Comparison of ENCODE assay signal across 25 mouse cellular contexts in the genomic region with DNA sequence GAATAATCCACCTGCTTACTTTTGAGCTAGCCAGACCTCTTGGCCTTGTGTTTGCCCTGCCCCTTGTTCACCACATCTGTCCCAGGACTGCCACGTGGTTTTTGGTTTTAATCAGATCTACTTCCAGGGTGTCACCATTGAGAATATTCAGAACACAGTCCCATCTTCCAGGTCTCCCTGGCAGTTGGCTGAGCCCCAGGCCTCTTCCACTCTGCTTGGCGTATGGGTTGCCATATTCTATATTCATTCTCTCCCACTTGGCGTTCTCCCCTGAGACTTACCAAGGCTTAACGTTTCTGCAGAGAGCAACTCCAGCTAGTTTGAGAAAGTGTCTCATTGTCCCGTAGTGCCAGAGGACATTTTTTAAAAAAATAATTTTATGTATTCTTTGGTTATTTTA. TPM values are rescaled to one million over a fixed set of nuclear protein-coding genes. Genes with fewer than 3 reads are reported as not detected.
DNase-seq lines count a peak whose midpoint lies in the region; ATAC-seq and TF ChIP-seq lines count a peak whose summit lies in the region.
"Had no signal": no experiment of that assay in that cellular context is flagged by ENCODE, and none has a peak within 500 bp of the region (broad histone marks: within the 10 kb centered on the region; RNA-seq: fewer than 3 reads in every experiment).

No protein-coding gene starts in this region.

- no peak for TF ChIP-seq CTCF in hindbrain, postnatal 0 days (IDR thresholded peaks at IDR 0.05; ENCODE audit: low read depth)
- TF ChIP-seq CTCF in lung, postnatal 0 days (IDR thresholded peaks at IDR 0.05), result no peak

- TF ChIP-seq EP300 in lung, postnatal 0 days (IDR thresholded peaks at IDR 0.05), result no peak

- DNase-seq in cerebellum, postnatal 25 days, result peak; percentile 52 to 69
- no peak for DNase-seq in cerebellum, adult 11 months
- no peak for DNase-seq in hindbrain, postnatal 0 days (ENCODE audit: low spot score)
- peak; percentile 53 for DNase-seq in brain, adult 2 months (ENCODE audit: low read depth, low spot score)
- no peak for DNase-seq in embryonic facial prominence, embryonic 14.5 days (ENCODE audit: low spot score)
- no peak for DNase-seq in lung, postnatal 0 days (ENCODE audit: low spot score)
- DNase-seq in spleen, adult 12 weeks (ENCODE audit: low spot score), result no peak
- DNase-seq: adrenal gland, adult 2 months; adrenal gland, postnatal 36 days; B cell, adult 2 months; forebrain, postnatal 0 days; kidney, adult 18-20 months; layer of hippocampus, postnatal 36 days; liver; lung, adult 2 months; lung, postnatal 14 days; midbrain, embryonic 14.5 days had no signal

- 81% methylated on average over 5 of the region's 5 CpGs for WGBS in hindbrain, postnatal 0 days
- 86% methylated on average over 5 of the region's 5 CpGs for WGBS in hindbrain, embryonic 16.5 days
- 84% methylated on average over 5 of the region's 5 CpGs for WGBS in embryonic facial prominence, embryonic 14.5 days
- WGBS in lung, postnatal 0 days, result 85% methylated on average over 5 of the region's 5 CpGs

- 0 out of 2 replicates have a peak, but pooled peaks cover 4% of the 10 kb centered on the region for H3K4me1 ChIP-seq in hindbrain, postnatal 0 days (ENCODE audit: insufficient read depth, low read length)
- H3K4me1 ChIP-seq in hindbrain, embryonic 16.5 days (ENCODE audit: control insufficient read depth, insufficient read depth, low read depth, low read length), result peaks cover 14% of the 10 kb centered on the region
- peaks cover 3% of the 10 kb centered on the region; the same call in 1 of the 2 replicates for H3K4me1 ChIP-seq in embryonic facial prominence, embryonic 14.5 days (ENCODE audit: control insufficient read depth, insufficient read depth, low read length)
- H3K4me1 ChIP-seq in lung, postnatal 0 days (ENCODE audit: insufficient read depth, low read depth, low read length), result no peaks in the 10 kb centered on the region

- ATAC-seq in hindbrain, postnatal 0 days, result no peak
- ATAC-seq in hindbrain, embryonic 16.5 days, result no peak
- no peak for ATAC-seq in embryonic facial prominence, embryonic 14.5 days (ENCODE audit: low read depth)
- no peak for ATAC-seq in lung, postnatal 0 days
- ATAC-seq: activated CD4-positive, CD25-positive, alpha-beta regulatory T cell, adult 4 months; forebrain, postnatal 0 days had no signal

- H3K36me3 ChIP-seq in hindbrain, postnatal 0 days (ENCODE audit: insufficient read depth, low read length), result no peaks in the 10 kb centered on the region
- H3K36me3 ChIP-seq in hindbrain, embryonic 16.5 days (ENCODE audit: control insufficient read depth, insufficient read depth, low read length), result peaks cover 3% of the 10 kb centered on the region
- H3K36me3 ChIP-seq in embryonic facial prominence, embryonic 14.5 days (ENCODE audit: control insufficient read depth, insufficient read depth, low read length), result no peaks in the 10 kb centered on the region
- no peaks in the 10 kb centered on the region for H3K36me3 ChIP-seq in lung, postnatal 0 days (ENCODE audit: insufficient read depth, low read length)
- H3K36me3 ChIP-seq: embryonic facial prominence, embryonic 12.5 days; forebrain, embryonic 12.5 days; heart, embryonic 13.5 days; stomach, embryonic 15.5 days had no signal

- no peak overlapping the region for H3K27ac ChIP-seq in hindbrain, postnatal 0 days
- no peak overlapping the region for H3K27ac ChIP-seq in hindbrain, embryonic 16.5 days (ENCODE audit: low read depth, low read length)
- H3K27ac ChIP-seq in embryonic facial prominence, embryonic 14.5 days (replicated peaks; ENCODE audit: low read depth, low read length), result no peak overlapping the region
- no peak overlapping the region for H3K27ac ChIP-seq in lung, postnatal 0 days (ENCODE audit: low read length)
- H3K27ac ChIP-seq: embryonic facial prominence, embryonic 12.5 days; forebrain, embryonic 12.5 days; heart, embryonic 13.5 days; hindbrain, embryonic 10.5 days; liver, embryonic 14.5 days; stomach, embryonic 15.5 days had no signal

- no peaks in the 10 kb centered on the region for H3K27me3 ChIP-seq in hindbrain, postnatal 0 days (ENCODE audit: insufficient read depth, low read length)
- no peaks in the 10 kb centered on the region for H3K27me3 ChIP-seq in hindbrain, embryonic 16.5 days (replicated peaks; ENCODE audit: control insufficient read depth, insufficient read depth, low read length)
- H3K27me3 ChIP-seq in embryonic facial prominence, embryonic 14.5 days (replicated peaks; ENCODE audit: control insufficient read depth, insufficient read depth, low read length), result peaks cover 49% of the 10 kb centered on the region
- peaks cover 38% of the 10 kb centered on the region for H3K27me3 ChIP-seq in lung, postnatal 0 days (replicated peaks; ENCODE audit: insufficient read depth, low read length)

- no peaks in the 10 kb centered on the region; the same call in 1 of the 2 replicates for H3K9me3 ChIP-seq in hindbrain, postnatal 0 days (ENCODE audit: low read length)
- H3K9me3 ChIP-seq in hindbrain, embryonic 16.5 days (ENCODE audit: control insufficient read depth, low read length), result peaks cover 3% of the 10 kb centered on the region
- H3K9me3 ChIP-seq in embryonic facial prominence, embryonic 14.5 days (ENCODE audit: control insufficient read depth, low read length), result no peaks in the 10 kb centered on the region; the same call in 1 of the 2 replicates
- H3K9me3 ChIP-seq in lung, postnatal 0 days (ENCODE audit: low read length), result no peaks in the 10 kb centered on the region
- H3K9me3 ChIP-seq: embryonic facial prominence, embryonic 12.5 days; stomach, embryonic 15.5 days had no signal

- H3K9ac ChIP-seq in hindbrain, postnatal 0 days (replicated peaks; ENCODE audit: low read length), result no peak overlapping the region
- H3K9ac ChIP-seq in hindbrain, embryonic 16.5 days (ENCODE audit: low read depth, low read length), result no peak overlapping the region
- no peak overlapping the region for H3K9ac ChIP-seq in embryonic facial prominence, embryonic 14.5 days (ENCODE audit: low read depth, low read length)
- H3K9ac ChIP-seq in lung, postnatal 0 days (replicated peaks; ENCODE audit: low read depth), result no peak overlapping the region
- H3K9ac ChIP-seq: embryonic facial prominence, embryonic 12.5 days; forebrain, embryonic 12.5 days; forebrain, postnatal 0 days; heart, embryonic 13.5 days; liver, embryonic 14.5 days; stomach, embryonic 15.5 days had no signal

- H3K4me2 ChIP-seq in hindbrain, postnatal 0 days (ENCODE audit: low read depth, low read length), result peak overlapping the region; percentile 92; the same call in 1 of the 2 replicates
- H3K4me2 ChIP-seq in hindbrain, embryonic 16.5 days (ENCODE audit: low read length), result no peak overlapping the region
- H3K4me2 ChIP-seq in embryonic facial prominence, embryonic 14.5 days (ENCODE audit: low read depth, low read length), result 0 out of 2 replicates have a peak overlapping the region, but pooled peaks have one; percentile 100
- H3K4me2 ChIP-seq in lung, postnatal 0 days (replicated peaks; ENCODE audit: low read depth, low read length), result no peak overlapping the region
- H3K4me2 ChIP-seq: forebrain, embryonic 12.5 days; heart, embryonic 13.5 days; stomach, embryonic 15.5 days had no signal

- H3K4me3 ChIP-seq in hindbrain, postnatal 0 days (ENCODE audit: low read length), result no peak overlapping the region
- no peak overlapping the region for H3K4me3 ChIP-seq in hindbrain, embryonic 16.5 days (ENCODE audit: low read length)
- peak overlapping the region; percentile 70; the same call in 1 of the 2 replicates for H3K4me3 ChIP-seq in embryonic facial prominence, embryonic 14.5 days (ENCODE audit: low read depth, low read length)
- H3K4me3 ChIP-seq in lung, postnatal 0 days (ENCODE audit: low read depth, low read length), result no peak overlapping the region
- H3K4me3 ChIP-seq: forebrain, embryonic 12.5 days; heart, embryonic 13.5 days; hindbrain, embryonic 10.5 days; stomach, embryonic 15.5 days had no signal

RNA-seq across cellular contexts. Expression of gene Cnnm1, which starts 2.7 kb away (rescaled TPM):
- total RNA-seq in hindbrain, postnatal 0 days (2014; rRNA removed), result 8.2 and 9.6 TPM in 2 replicates
- polyA plus RNA-seq in hindbrain, postnatal 0 days (2015; fragmentation: Nextera tagmentation; extraction: Ambion mirVana), result 2.5 and 3.4 TPM in 2 replicates
- polyA plus RNA-seq in hindbrain, embryonic 16.5 days (2015; fragmentation: Nextera tagmentation; extraction: Ambion mirVana), result 3.9 and 4.2 TPM in 2 replicates
- 0.96 and 1.4 TPM in 2 replicates for polyA plus RNA-seq in embryonic facial prominence, embryonic 14.5 days (2014; fragmentation: Nextera tagmentation; extraction: Ambion mirVana)
- 0.25 and 0.30 TPM in 2 replicates for polyA plus RNA-seq in lung, postnatal 0 days (2015; fragmentation: Nextera tagmentation; extraction: Ambion mirVana)
- polyA plus RNA-seq: activated CD4-positive, CD25-positive, alpha-beta regulatory T cell, adult 4 months had no signal

RNA-seq across cellular contexts. Expression of gene Hpse2, which starts 54.8 kb away (rescaled TPM):
- total RNA-seq in hindbrain, postnatal 0 days (2014; rRNA removed), result 0.07 and 0.26 TPM in 2 replicates
- polyA plus RNA-seq in hindbrain, postnatal 0 days (2015; fragmentation: Nextera tagmentation; extraction: Ambion mirVana), result 0.15 and 0.19 TPM in 2 replicates
- 0.14 and 0.20 TPM in 2 replicates for polyA plus RNA-seq in hindbrain, embryonic 16.5 days (2015; fragmentation: Nextera tagmentation; extraction: Ambion mirVana)
- 4.1 and 4.3 TPM in 2 replicates for polyA plus RNA-seq in embryonic facial prominence, embryonic 14.5 days (2014; fragmentation: Nextera tagmentation; extraction: Ambion mirVana)
- 0.64 and 0.76 TPM in 2 replicates for polyA plus RNA-seq in lung, postnatal 0 days (2015; fragmentation: Nextera tagmentation; extraction: Ambion mirVana)
- total RNA-seq: adrenal gland, adult 2 months; adrenal gland, postnatal 36 days had no signal
- polyA plus RNA-seq: adrenal gland, adult 2 months; midbrain, embryonic 14.5 days had no signal

Comparison
In these comparisons a context has a peak if more than half of its experiments do, and no peak if none do; other contexts are left out.
1. DNase-seq: peak in cerebellum, postnatal 25 days (2 of 2) and brain, adult 2 months (single experiment); none in cerebellum, adult 11 months (single experiment), hindbrain, postnatal 0 days (single experiment), embryonic facial prominence, embryonic 14.5 days (single experiment), lung, postnatal 0 days (single experiment) and spleen, adult 12 weeks (single experiment).
2. H3K4me2 ChIP-seq: peak in hindbrain, postnatal 0 days (single experiment) and embryonic facial prominence, embryonic 14.5 days (single experiment); none in hindbrain, embryonic 16.5 days (single experiment) and lung, postnatal 0 days (single experiment).